Mouse (Mus musculus): ENCODE measurements at regions not wholly inside any gene's neighbourhood (a gene's known extent, or its start where the extent isn't known, plus 50 kb on each side); places are given as distances from the start of the nearest gene placed in this dataset.

GRCm38 (mm10) chr3:60926024-60926547 lies 76.5 kb upstream of the P2ry1 start:
- DNase-seq, result peak; percentile 6 to 13

GRCm38 (mm10) chr3:60928910-60929309 lies 73.7 kb upstream of the P2ry1 start:
- DNase-seq, result peak in 1 of 2 experiments; percentile 12

GRCm38 (mm10) chr3:60934492-60934891 lies 68.1 kb upstream of the P2ry1 start:
- no peak for DNase-seq

- no peak for DNase-seq
These were observed 61.1 kb upstream of the P2ry1 start for GRCm38 (mm10) chr3:60941451-60941850.

GRCm38 (mm10) chr3:60948897-60949296 lies 53.7 kb upstream of the P2ry1 start:
- no peak for DNase-seq
